ENCODE assay signal across 14 mouse cellular contexts in genomic region chr5:65036597-65036996, GRCm38 (mm10). TPM values are rescaled to one million over a fixed set of nuclear protein-coding genes. Genes with fewer than 3 reads are reported as not detected.
DNase-seq lines count a peak whose midpoint lies in the region; ATAC-seq and TF ChIP-seq lines count a peak whose summit lies in the region.
"Had no signal": no experiment of that assay in that cellular context is flagged by ENCODE, and none has a peak within 500 bp of the region (broad histone marks: within the 10 kb centered on the region; RNA-seq: fewer than 3 reads in every experiment).

No protein-coding gene starts in this region.

- no peaks in the 10 kb centered on the region for H3K27me3 ChIP-seq in midbrain, postnatal 0 days (ENCODE audit: insufficient read depth, low read length)
- H3K27me3 ChIP-seq: heart, embryonic 13.5 days; midbrain, embryonic 12.5 days; stomach, embryonic 15.5 days had no signal

- DNase-seq in frontal cortex, postnatal 25 days (ENCODE audit: low spot score in 2 of 2): no peak
- peak; percentile 59 for DNase-seq in left cerebral cortex, postnatal 4 days
- DNase-seq in left cerebral cortex, adult 8-10 months (ENCODE audit: low spot score in 2 of 2): no peak
- DNase-seq in cerebellum, postnatal 14 days: peak; percentile 83 to 89
- peak; percentile 66 for DNase-seq in midbrain, postnatal 0 days (ENCODE audit: low spot score)
- no peak for DNase-seq in embryo, embryonic 9.5 days (ENCODE audit: extremely low spot score)
- no peak for DNase-seq in lung, postnatal 25 days (ENCODE audit: low spot score)
- DNase-seq: adrenal gland, postnatal 25 days; B cell, adult 2 months; liver, postnatal 0 days had no signal

- intact Hi-C loops in left cerebral cortex, postnatal 4 days (cut with DNase I): no loop called here

- H3K4me1 ChIP-seq in midbrain, postnatal 0 days (ENCODE audit: insufficient read depth, low read length): no peaks in the 10 kb centered on the region
- H3K4me1 ChIP-seq: stomach, embryonic 15.5 days had no signal

- H3K36me3 ChIP-seq in midbrain, postnatal 0 days (ENCODE audit: insufficient read depth, low read length): no peaks in the 10 kb centered on the region
- H3K36me3 ChIP-seq: midbrain, embryonic 12.5 days had no signal

- TF ChIP-seq CTCF in midbrain, postnatal 0 days (IDR thresholded peaks at IDR 0.05): no peak

- H3K27ac ChIP-seq in midbrain, postnatal 0 days (ENCODE audit: low read depth, low read length): no peak overlapping the region
- H3K27ac ChIP-seq: heart, embryonic 13.5 days; midbrain, embryonic 12.5 days; stomach, embryonic 15.5 days had no signal

- H3K9ac ChIP-seq in midbrain, postnatal 0 days (replicated peaks; ENCODE audit: low read length, poor library complexity, severe bottlenecking): no peak overlapping the region
- H3K9ac ChIP-seq: heart, embryonic 13.5 days; liver, postnatal 0 days; midbrain, embryonic 12.5 days; stomach, embryonic 15.5 days had no signal

- no peak overlapping the region for H3K4me2 ChIP-seq in midbrain, postnatal 0 days (ENCODE audit: low read depth, low read length, poor library complexity, severe bottlenecking)
- H3K4me2 ChIP-seq: heart, embryonic 13.5 days; midbrain, embryonic 12.5 days; stomach, embryonic 15.5 days had no signal

- 64% methylated on average over 13 of the region's 13 CpGs for WGBS in midbrain, postnatal 0 days

- peak; percentile 41; the same call in 1 of the 2 replicates for ATAC-seq in frontal cortex, adult (ENCODE audit: low TSS enrichment)
- peak; percentile 84 for ATAC-seq in midbrain, postnatal 0 days (ENCODE audit: low FRiP score)
- ATAC-seq: liver, postnatal 0 days had no signal

- H3K4me3 ChIP-seq in midbrain, postnatal 0 days (ENCODE audit: low read depth, low read length): no peak overlapping the region
- H3K4me3 ChIP-seq: heart, embryonic 13.5 days; midbrain, embryonic 12.5 days; stomach, embryonic 15.5 days had no signal

- no peaks in the 10 kb centered on the region for H3K9me3 ChIP-seq in midbrain, postnatal 0 days (ENCODE audit: low read length)
- H3K9me3 ChIP-seq: heart, embryonic 13.5 days; midbrain, embryonic 12.5 days; stomach, embryonic 15.5 days had no signal

RNA-seq across cellular contexts. Expression of gene Tmem156, which starts 55.3 kb away (rescaled TPM):
- not detected for total RNA-seq in left cerebral cortex, postnatal 4 days (2021)
- under 1 TPM; 0.58 to 0.82 (median 0.59) TPM for total RNA-seq in left cerebral cortex, adult 8-10 months (2022)
- total RNA-seq in midbrain, postnatal 0 days (2014; rRNA removed): not detected in 2 replicates
- polyA plus RNA-seq in midbrain, postnatal 0 days (2015; fragmentation: Nextera tagmentation; extraction: Ambion mirVana): 0.11 and 0.23 TPM in 2 replicates
- polyA plus RNA-seq: heart, embryonic 13.5 days had no signal

Comparison
In these comparisons a context has a peak if more than half of its experiments do, and no peak if none do; other contexts are left out.
1. DNase-seq: peak in left cerebral cortex, postnatal 4 days (single experiment), cerebellum, postnatal 14 days (2 of 2) and midbrain, postnatal 0 days (single experiment); none in frontal cortex, postnatal 25 days (0 of 2), left cerebral cortex, adult 8-10 months (0 of 2), embryo, embryonic 9.5 days (single experiment) and lung, postnatal 25 days (single experiment).